In the genomic region with DNA sequence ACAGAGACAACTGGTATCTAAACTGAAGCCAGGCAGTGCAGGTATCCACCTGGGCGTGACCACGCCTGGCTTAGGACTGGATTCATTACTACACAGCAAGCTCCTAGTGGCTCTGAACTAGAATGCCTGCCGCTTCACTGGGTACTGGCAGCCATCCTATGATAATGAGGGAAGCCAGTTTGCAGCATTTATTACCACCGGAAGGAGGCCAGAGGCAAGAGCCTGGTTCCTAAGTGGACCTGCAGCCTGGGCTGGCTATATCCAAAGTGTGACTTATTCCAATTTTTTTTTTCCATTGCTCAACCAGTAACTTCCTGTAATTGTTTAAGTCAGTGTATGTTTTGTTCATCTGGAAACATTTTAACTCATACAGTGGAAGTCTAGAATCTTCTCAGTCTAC, we compare ENCODE assay signal across 11 mouse cellular contexts. TPM values are rescaled to one million over a fixed set of nuclear protein-coding genes. Genes with fewer than 3 reads are reported as not detected.
DNase-seq lines count a peak whose midpoint lies in the region; ATAC-seq and TF ChIP-seq lines count a peak whose summit lies in the region.
"Had no signal": no experiment of that assay in that cellular context is flagged by ENCODE, and none has a peak within 500 bp of the region (broad histone marks: within the 10 kb centered on the region; RNA-seq: fewer than 3 reads in every experiment).

No protein-coding gene starts in this region.

- no peaks in the 10 kb centered on the region for H3K36me3 ChIP-seq in heart, embryonic 15.5 days
- H3K36me3 ChIP-seq in kidney, postnatal 0 days (ENCODE audit: insufficient read depth, low read length) = no peaks in the 10 kb centered on the region
- no peaks in the 10 kb centered on the region for H3K36me3 ChIP-seq in thymus, adult 2 months (ENCODE audit: control insufficient read depth, insufficient read depth, low read length)

- H3K27me3 ChIP-seq in heart, embryonic 15.5 days = no peaks in the 10 kb centered on the region
- no peaks in the 10 kb centered on the region for H3K27me3 ChIP-seq in kidney, postnatal 0 days (ENCODE audit: insufficient read depth, low read length)
- no peaks in the 10 kb centered on the region for H3K27me3 ChIP-seq in thymus, adult 2 months (ENCODE audit: control insufficient read depth, insufficient read depth, low read length)

- no peak for TF ChIP-seq POLR2A in bone marrow macrophage, adult 2 months (IDR thresholded peaks at IDR 0.05; ENCODE audit: borderline replicate concordance, low read depth, low read length)
- no peak for TF ChIP-seq POLR2A in thymus, adult 2 months (IDR thresholded peaks at IDR 0.05; ENCODE audit: control insufficient read depth, extremely low read depth, insufficient read depth, low read length, poor library complexity)

- no peak overlapping the region for H3K9ac ChIP-seq in heart, embryonic 15.5 days
- H3K9ac ChIP-seq in kidney, postnatal 0 days (ENCODE audit: low read depth, low read length) = no peak overlapping the region

- intact Hi-C loops in heart, postnatal 25 days (cut with DNase I) = loop anchor here (10.0 kb wide), 1 partner anchor 52 kb away; no protein-coding TSS in a partner anchor
- intact Hi-C loops in left cerebral cortex, postnatal 14 days (cut with DNase I) = no loop called here

- ATAC-seq in heart, embryonic 15.5 days (replicated peaks; ENCODE audit: insufficient number of reproducible peaks, insufficient read depth, low FRiP score, low read depth) = peak; percentile 34; the same call in 1 of the 2 replicates
- ATAC-seq in kidney, postnatal 0 days (replicated peaks; ENCODE audit: low FRiP score, low read depth) = no peak

- H3K4me1 ChIP-seq in heart, embryonic 15.5 days (replicated peaks) = peaks cover 25% of the 10 kb centered on the region
- H3K4me1 ChIP-seq in bone marrow macrophage, adult 2 months (ENCODE audit: control insufficient read depth, insufficient read depth, low read length) = peaks cover 67% of the 10 kb centered on the region
- H3K4me1 ChIP-seq in kidney, postnatal 0 days (replicated peaks; ENCODE audit: insufficient read depth, low read length) = peaks cover 22% of the 10 kb centered on the region
- peaks cover 29% of the 10 kb centered on the region for H3K4me1 ChIP-seq in thymus, adult 2 months (replicated peaks; ENCODE audit: control insufficient read depth, insufficient read depth, low read length)

- no peak for TF ChIP-seq CTCF in bone marrow macrophage, adult 2 months (IDR thresholded peaks at IDR 0.05; ENCODE audit: low read depth, low read length)
- peak; percentile 14; the same call in 1 of the 2 replicates for TF ChIP-seq CTCF in kidney, postnatal 0 days (IDR thresholded peaks at IDR 0.05; ENCODE audit: low read depth)
- TF ChIP-seq CTCF in thymus, adult 2 months (IDR thresholded peaks at IDR 0.05; ENCODE audit: borderline replicate concordance, control insufficient read depth, extremely low read depth, insufficient read depth, low read length, poor library complexity) = no peak

- no peaks in the 10 kb centered on the region for H3K9me3 ChIP-seq in heart, embryonic 15.5 days (replicated peaks)
- H3K9me3 ChIP-seq in kidney, postnatal 0 days (replicated peaks; ENCODE audit: low read length) = no peaks in the 10 kb centered on the region

- H3K27ac ChIP-seq in heart, embryonic 15.5 days = peak overlapping the region; percentile 70
- peak overlapping the region; percentile 97 for H3K27ac ChIP-seq in bone marrow macrophage, adult 2 months (ENCODE audit: insufficient read depth, low read depth, low read length)
- H3K27ac ChIP-seq in kidney, postnatal 0 days = peak overlapping the region; percentile 42; the same call in 1 of the 2 replicates
- no peak overlapping the region for H3K27ac ChIP-seq in thymus, adult 2 months (ENCODE audit: control insufficient read depth, insufficient read depth, low read length)

- no peak overlapping the region for H3K4me2 ChIP-seq in heart, embryonic 15.5 days
- no peak overlapping the region for H3K4me2 ChIP-seq in kidney, postnatal 0 days (ENCODE audit: low read length)
- H3K4me2 ChIP-seq: liver, embryonic 11.5 days had no signal

- no peak overlapping the region for H3K4me3 ChIP-seq in heart, embryonic 15.5 days
- H3K4me3 ChIP-seq in bone marrow macrophage, adult 2 months (ENCODE audit: insufficient read depth, low read length) = no peak overlapping the region
- H3K4me3 ChIP-seq in kidney, postnatal 0 days (replicated peaks; ENCODE audit: low read depth, low read length) = no peak overlapping the region
- no peak overlapping the region for H3K4me3 ChIP-seq in thymus, adult 2 months (ENCODE audit: control insufficient read depth, insufficient read depth, low read length)
- H3K4me3 ChIP-seq: myocyte had no signal

- peak; percentile 70 to 74 for DNase-seq in cerebellum, postnatal 10 days
- no peak for DNase-seq in cerebellum, adult 18-20 months
- DNase-seq in heart, postnatal 25 days (ENCODE audit: low spot score) = no peak
- DNase-seq in kidney, postnatal 0 days (ENCODE audit: low spot score) = no peak
- no peak for DNase-seq in thymus, adult 2 months
- no peak for DNase-seq in left cerebral cortex, postnatal 14 days (ENCODE audit: low spot score in 2 of 2)
- DNase-seq: spleen, adult 18-20 months had no signal

- WGBS in heart, embryonic 15.5 days = 61% methylated on average over 4 of the region's 4 CpGs
- WGBS in kidney, postnatal 0 days = 60% methylated on average over 4 of the region's 4 CpGs
- WGBS in thymus, adult 2 months = 92% methylated on average over 4 of the region's 4 CpGs

RNA-seq across cellular contexts. Expression of a gene that starts 7.9 kb away (rescaled TPM):
- polyA plus RNA-seq in heart, embryonic 15.5 days (2015; fragmentation: Nextera tagmentation; extraction: Ambion mirVana) = 9.2 and 12.5 TPM in 2 replicates
- 10 to 100 TPM; 21.2 to 21.7 TPM for total RNA-seq in heart, postnatal 25 days (2021)
- 37.2 and 39.8 TPM in 2 replicates for polyA plus RNA-seq in bone marrow macrophage, adult 2 months (2012; ENCODE audit: insufficient read depth, insufficient read length, missing spikeins)
- polyA plus RNA-seq in kidney, postnatal 0 days (2015; fragmentation: Nextera tagmentation; extraction: Ambion mirVana) = 12.7 and 14.0 TPM in 2 replicates
- 53.1 and 56.5 TPM in 2 replicates for polyA plus RNA-seq in thymus, adult 2 months (2012; rRNA removed)
- 10 to 100 TPM; 23.2 to 24.5 TPM for total RNA-seq in left cerebral cortex, postnatal 14 days (2021)

RNA-seq across cellular contexts. Expression of a gene that starts 20.4 kb away (rescaled TPM):
- polyA plus RNA-seq in heart, embryonic 15.5 days (2015; fragmentation: Nextera tagmentation; extraction: Ambion mirVana) = 13.2 and 17.9 TPM in 2 replicates
- 10 to 100 TPM; 29.7 to 29.9 TPM for total RNA-seq in heart, postnatal 25 days (2021)
- polyA plus RNA-seq in bone marrow macrophage, adult 2 months (2012; ENCODE audit: insufficient read depth, insufficient read length, missing spikeins) = 103 and 111 TPM in 2 replicates
- 9.4 and 10.6 TPM in 2 replicates for polyA plus RNA-seq in kidney, postnatal 0 days (2015; fragmentation: Nextera tagmentation; extraction: Ambion mirVana)
- polyA plus RNA-seq in thymus, adult 2 months (2012; rRNA removed) = 178 and 180 TPM in 2 replicates
- total RNA-seq in left cerebral cortex, postnatal 14 days (2021) = 10 to 100 TPM; 46.6 to 46.8 TPM

Comparison
In these comparisons a context has a peak if more than half of its experiments do, and no peak if none do; other contexts are left out.
1. DNase-seq: peak in cerebellum, postnatal 10 days (2 of 2); none in cerebellum, adult 18-20 months (0 of 2), heart, postnatal 25 days (single experiment), kidney, postnatal 0 days (single experiment), thymus, adult 2 months (single experiment) and left cerebral cortex, postnatal 14 days (0 of 2).